Mouse (Mus musculus) left cerebral cortex, adult 9 months (tissue): ENCODE results near the gene Ddx5.
"Not testable (repeated sequence)": the region's sequence is repeated elsewhere in the genome, so short reads cannot be mapped to it uniquely, and the experiment has no call there.

ENCODE experiments used
- DNase-seq, 2 experiments: peaks; one replicate each; pipeline ENCODE4 v3.0.0; 2022; ENCODE audit warnings: low spot score in 2 of 2

Ddx5 gene

GRCm38 (mm10) chr11:106788775-106789459 lies at the start of gene Ddx5, which contains the start of gene Cep95:
TSS of gene Ddx5 (minus strand) at chr11:106789185.
TSS of gene Cep95 (plus strand) at chr11:106789252.
- DNase-seq, result peak; percentile 96 to 99

GRCm38 (mm10) chr11:106828079-106828478 lies 39.1 kb upstream of the Ddx5 start:
- no peak for DNase-seq

GRCm38 (mm10) chr11:106824403-106824802 lies 35.4 kb upstream of the Ddx5 start:
- DNase-seq, result no peak

GRCm38 (mm10) chr11:106823741-106824140 lies 34.8 kb upstream of the Ddx5 start:
- DNase-seq, result no peak

GRCm38 (mm10) chr11:106822911-106823310 lies 33.9 kb upstream of the Ddx5 start:
- peak in 1 of 2 experiments; percentile 72 for DNase-seq

- no peak for DNase-seq
These were observed 33.5 kb upstream of the Ddx5 start for GRCm38 (mm10) chr11:106822491-106822890.

GRCm38 (mm10) chr11:106821397-106821796 lies 32.4 kb upstream of the Ddx5 start:
- DNase-seq, result no peak

GRCm38 (mm10) chr11:106820972-106821371 lies 32.0 kb upstream of the Ddx5 start:
- DNase-seq, result no peak

GRCm38 (mm10) chr11:106820252-106820651 lies 31.3 kb upstream of the Ddx5 start:
- DNase-seq, result no peak

GRCm38 (mm10) chr11:106819595-106819994 lies 30.6 kb upstream of the Ddx5 start:
- no peak for DNase-seq

- DNase-seq, result no peak
These were observed 29.4 kb upstream of the Ddx5 start for GRCm38 (mm10) chr11:106818341-106818740.

GRCm38 (mm10) chr11:106817808-106818207 lies 28.8 kb upstream of the Ddx5 start:
- no peak for DNase-seq

GRCm38 (mm10) chr11:106817156-106817555 lies 28.2 kb upstream of the Ddx5 start:
- no peak for DNase-seq

GRCm38 (mm10) chr11:106816316-106816715 lies 27.3 kb upstream of the Ddx5 start:
- DNase-seq, result no peak

GRCm38 (mm10) chr11:106815761-106816160 lies 26.8 kb upstream of the Ddx5 start:
- DNase-seq, result no peak

- DNase-seq, result no peak
These were observed 26.3 kb upstream of the Ddx5 start for GRCm38 (mm10) chr11:106815331-106815730.

GRCm38 (mm10) chr11:106814601-106815320 lies 25.8 kb upstream of the Ddx5 start:
- DNase-seq, result no peak

GRCm38 (mm10) chr11:106812410-106813136 lies 23.6 kb upstream of the Ddx5 start:
- DNase-seq, result no peak

- DNase-seq, result not testable (repeated sequence)
These were observed 18.5 kb upstream of the Ddx5 start for GRCm38 (mm10) chr11:106807442-106807841.

GRCm38 (mm10) chr11:106802069-106802627 lies 13.2 kb upstream of the Ddx5 start:
- DNase-seq, result no peak

GRCm38 (mm10) chr11:106795679-106796078 lies 6.7 kb upstream of the Ddx5 start:
- no peak for DNase-seq

GRCm38 (mm10) chr11:106793846-106794245 lies 4.9 kb upstream of the Ddx5 start:
- no peak for DNase-seq
